Mouse (Mus musculus) c-Kit-positive CD71-positive TER-119-negative erythroid progenitor cells, embryonic 14.5 days (primary cell): ENCODE measurements at regions not wholly inside any gene's neighbourhood (a gene's known extent, or its start where the extent isn't known, plus 50 kb on each side); places are given as distances from the start of the nearest gene placed in this dataset.

Experiments used
- DNase-seq: peaks from one replicate; pipeline ENCODE4 v3.0.0-alpha.2; 2013; ENCODE audit warnings: low read depth

GRCm38 (mm10) chr5:118815783-118816182 is 255.3 kb downstream of the Med13l start:
- no peak for DNase-seq

DNA sequence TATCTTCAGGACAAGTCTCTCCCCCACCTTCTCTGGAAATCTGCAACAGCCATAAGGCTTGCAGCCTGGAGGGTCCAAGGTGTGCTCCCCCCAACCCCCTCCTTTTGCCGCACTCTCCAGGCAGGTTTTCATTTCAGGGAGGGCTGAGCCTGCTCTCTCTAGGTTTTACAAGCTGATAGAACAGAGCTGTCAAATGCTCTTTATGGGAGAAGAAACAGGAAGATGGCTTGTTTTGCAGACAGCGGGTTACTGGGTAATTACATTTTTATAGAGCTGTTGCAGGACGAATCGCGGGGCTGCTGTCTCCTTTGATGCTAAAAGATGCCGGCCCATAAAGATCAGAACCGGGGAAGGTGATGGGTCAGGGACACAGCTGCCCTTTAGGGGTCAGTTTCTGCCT is 257.8 kb downstream of the Med13l start:
- DNase-seq: no peak

GRCm38 (mm10) chr5:118824791-118825190 is 264.3 kb downstream of the Med13l start:
- DNase-seq: no peak

GRCm38 (mm10) chr5:118829031-118829698 is 268.7 kb downstream of the Med13l start:
- DNase-seq: no peak

- DNase-seq: no peak
These were observed 272.2 kb downstream of the Med13l start for GRCm38 (mm10) chr5:118832701-118833100.

DNA sequence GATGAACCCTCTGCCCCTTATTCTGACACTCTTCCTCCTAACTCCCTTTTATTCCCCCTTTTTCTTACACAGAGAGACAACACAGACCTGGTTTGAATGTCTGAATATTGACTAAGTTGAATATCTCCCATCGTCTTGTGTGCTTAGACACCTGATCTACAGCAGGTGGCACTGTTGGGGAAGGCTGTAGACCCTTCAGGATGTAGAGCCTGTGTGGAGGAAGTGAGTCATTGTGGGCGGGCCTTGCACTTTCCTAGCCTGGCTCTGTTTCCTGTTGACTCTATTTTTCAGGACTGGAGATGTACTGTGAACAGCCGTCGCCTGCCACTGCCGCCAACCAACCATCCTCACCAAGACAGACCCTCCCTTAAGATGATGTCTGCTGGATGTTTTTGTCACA is 273.6 kb downstream of the Med13l start:
- DNase-seq: no peak

- DNase-seq: no peak
These were observed 276.5 kb downstream of the Med13l start for GRCm38 (mm10) chr5:118837001-118837400.

GRCm38 (mm10) chr5:118838421-118838820 is 277.9 kb downstream of the Med13l start:
- no peak for DNase-seq

DNA sequence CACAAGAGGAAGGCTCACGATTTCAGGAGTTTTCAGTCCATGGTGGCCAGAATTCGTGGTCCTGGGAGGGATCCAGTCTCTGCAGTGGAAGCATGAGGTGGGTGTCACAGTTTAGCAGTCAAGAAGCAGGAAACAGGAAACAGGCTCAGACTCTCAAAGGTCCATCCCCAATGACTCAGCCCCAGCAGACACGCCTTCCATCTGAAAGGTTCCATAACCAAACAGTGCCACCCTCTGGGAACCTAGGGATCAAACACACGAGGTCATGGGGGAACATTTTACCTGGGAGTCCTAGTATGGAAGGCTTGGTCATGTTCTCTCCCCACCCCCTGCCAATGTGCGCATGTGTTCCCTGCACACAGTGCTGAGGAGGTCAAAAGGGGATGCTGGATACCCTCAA is 279.4 kb downstream of the Med13l start:
- no peak for DNase-seq

- DNase-seq: no peak
These were observed 280.9 kb downstream of the Med13l start for GRCm38 (mm10) chr5:118841210-118842016.

- no peak for DNase-seq
These were observed 281.5 kb downstream of the Med13l start for GRCm38 (mm10) chr5:118842017-118842396.

DNA sequence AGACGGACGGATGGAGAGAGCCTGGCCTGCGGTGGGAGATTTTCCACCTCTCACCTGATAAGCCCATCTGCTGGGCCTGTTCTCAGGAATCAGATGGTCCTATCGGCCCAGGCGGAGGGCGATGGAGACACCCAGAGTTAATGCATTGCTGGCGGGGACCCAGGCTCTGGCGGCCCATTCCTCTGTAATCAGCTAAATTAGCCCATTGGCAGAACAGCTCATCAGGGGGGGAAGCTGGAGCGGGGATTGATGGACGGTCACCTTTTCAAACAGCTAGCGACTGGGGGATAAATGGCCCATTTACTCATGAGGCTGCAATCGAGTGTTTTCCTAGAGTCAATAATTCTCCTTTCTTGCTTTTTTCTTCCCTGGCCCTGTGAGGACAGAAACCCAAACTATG is 296.5 kb downstream of the Med13l start:
- DNase-seq: no peak

GRCm38 (mm10) chr5:118861143-118861847 is 300.8 kb downstream of the Med13l start:
- DNase-seq: no peak

DNA sequence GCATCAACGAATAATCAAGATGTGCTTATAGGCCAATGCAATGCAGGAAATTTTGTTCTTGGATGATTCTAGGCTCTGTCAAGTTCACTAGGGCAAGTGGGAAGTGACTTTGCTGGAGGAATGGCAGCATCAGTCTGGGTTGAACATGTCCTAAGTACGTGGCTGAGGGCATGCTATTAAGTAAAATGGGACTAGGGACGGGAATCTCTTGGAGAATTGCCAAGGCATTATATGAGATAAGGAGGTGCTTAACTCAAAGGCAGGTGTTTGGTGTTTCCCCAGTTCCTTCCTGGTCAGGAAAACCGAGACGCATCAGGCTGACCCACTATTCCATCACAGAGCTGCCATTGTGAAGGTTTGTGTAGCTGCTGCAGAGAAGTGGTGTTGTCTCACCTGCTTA is 307.0 kb downstream of the Med13l start:
- no peak for DNase-seq

DNA sequence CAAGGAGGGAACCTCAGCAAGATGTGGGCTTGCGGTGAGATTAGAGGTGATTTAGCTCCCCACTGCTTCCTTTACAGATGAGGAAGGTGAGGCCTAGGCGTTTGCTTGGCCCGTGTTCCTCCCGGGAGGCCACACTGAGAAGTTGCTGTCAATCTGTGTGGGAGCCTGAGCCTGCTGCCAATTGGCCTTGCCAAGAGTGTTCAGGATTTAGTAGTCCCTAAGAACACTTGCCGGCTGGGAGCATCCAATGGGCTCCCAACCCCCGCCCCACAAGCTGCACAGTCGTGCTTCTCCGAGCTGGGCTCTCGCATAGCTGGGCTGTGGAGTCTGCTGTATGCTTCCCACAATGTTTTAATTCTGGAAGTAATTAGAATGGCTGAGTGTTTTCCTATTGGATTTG is 308.9 kb downstream of the Med13l start:
- DNase-seq: no peak

DNA sequence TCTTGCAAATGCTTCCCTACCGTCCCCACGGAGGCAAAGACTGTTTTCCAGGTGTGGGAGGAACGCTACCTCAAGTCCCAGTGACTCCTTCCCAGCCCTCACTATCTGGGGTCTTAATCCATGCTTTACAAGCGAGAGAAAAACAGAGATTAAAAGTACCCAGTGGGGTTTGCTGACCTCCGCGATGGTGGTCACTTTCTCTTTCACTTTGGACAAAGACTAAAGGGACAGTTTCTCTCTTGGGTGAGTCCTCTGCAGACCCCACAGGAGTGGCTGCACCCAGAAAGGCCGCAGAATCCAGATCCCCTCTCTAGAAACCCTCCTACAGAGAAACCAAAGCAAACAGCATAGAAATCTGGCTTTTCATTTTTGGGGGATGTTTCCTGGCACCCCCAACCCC is 313.4 kb downstream of the Med13l start:
- no peak for DNase-seq

DNA sequence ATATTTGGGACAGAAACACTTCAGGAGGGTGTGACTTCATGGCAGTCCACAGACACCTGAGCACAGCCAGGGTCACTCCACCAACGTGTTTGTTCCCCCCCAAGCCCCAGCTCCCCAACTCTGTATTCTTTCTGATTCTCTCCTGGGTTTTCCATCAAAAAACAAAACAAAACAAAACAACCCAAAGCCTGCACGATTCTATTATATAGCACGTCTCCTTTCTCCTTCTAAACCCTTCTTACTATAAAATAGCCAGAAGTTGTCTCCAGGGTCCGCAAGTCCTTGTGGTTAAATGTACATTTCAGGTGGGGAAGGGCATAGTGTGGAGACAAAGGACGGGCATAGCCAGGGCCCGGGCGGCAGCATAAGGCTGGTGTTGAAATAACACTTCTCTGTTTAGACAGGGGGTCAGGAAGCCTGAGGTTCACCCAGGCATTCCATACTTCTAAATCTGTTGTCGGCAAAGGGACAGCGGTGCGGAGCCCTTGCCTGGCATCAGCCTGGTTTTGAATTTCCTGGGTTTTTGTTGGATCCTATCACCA is 314.7 kb downstream of the Med13l start:
- no peak for DNase-seq

DNA sequence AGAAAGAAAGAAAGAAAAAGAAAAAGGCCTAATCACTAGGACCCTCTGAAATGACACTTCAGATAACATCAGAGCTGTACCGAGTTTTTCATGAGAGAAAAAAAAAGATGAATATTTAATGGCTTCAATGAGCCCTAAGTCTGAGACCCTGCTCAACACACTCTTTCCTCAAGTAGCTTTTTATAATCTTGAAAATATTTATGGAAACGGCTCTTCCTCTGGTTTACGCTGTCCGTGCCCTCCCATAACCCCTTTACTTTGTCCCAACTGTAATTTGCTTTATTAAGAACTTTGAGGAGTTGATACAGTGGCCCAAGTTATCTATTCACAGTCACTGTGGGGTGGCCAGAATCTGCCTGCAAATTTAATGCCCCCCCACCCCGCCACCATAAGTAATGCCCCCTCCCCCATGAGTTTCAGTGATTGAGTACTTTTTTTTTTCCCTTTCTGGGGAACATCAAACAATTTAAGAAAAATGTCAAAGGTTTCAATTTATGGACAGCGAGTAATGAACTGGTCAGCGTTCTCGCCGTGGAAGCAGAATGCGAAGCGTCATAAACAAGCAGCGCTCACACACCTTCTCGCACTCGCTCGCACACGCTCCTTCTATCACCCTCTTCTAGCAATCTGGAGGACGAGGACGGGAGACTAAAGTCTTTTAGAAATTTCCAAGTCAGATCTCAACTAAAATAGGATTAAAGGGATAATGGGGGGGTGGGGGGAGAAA is 316.3 kb downstream of the Med13l start:
- DNase-seq: no peak

DNA sequence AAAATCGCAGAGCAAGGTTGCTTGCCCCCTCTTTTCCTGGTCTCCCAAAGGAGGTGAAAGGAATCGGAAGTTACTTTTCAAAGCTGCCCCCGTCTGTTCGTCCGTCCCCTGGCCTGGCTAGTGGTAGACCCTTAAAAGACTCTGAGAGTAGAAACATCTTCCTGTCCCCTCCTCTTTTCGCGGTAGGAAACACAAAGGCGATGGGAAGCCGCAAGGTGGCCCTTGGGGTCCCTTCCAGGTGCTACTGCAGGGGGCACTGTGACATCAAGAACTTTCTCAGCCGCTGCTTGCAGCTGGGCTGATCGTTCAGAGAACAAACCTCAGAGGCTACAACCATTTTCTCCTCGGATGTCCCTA is 316.8 kb downstream of the Med13l start:
- no peak for DNase-seq

- no peak for DNase-seq
These were observed 317.4 kb downstream of the Med13l start for GRCm38 (mm10) chr5:118877831-118878230.

GRCm38 (mm10) chr5:118878722-118879121 is 318.2 kb downstream of the Med13l start:
- DNase-seq: no peak

- DNase-seq: peak; percentile 10
These were observed 319.5 kb downstream of the Med13l start for GRCm38 (mm10) chr5:118879808-118880478.
